Mouse (Mus musculus) leukemia stem cell, adult 10-12 weeks (primary cell): ENCODE data around the gene Itprip. TPM values are rescaled to one million over a fixed set of nuclear protein-coding genes. Genes with fewer than 3 reads are reported as not detected.

ENCODE experiments used
- polyA plus RNA-seq: library from polyadenylated mRNA; stranded (reverse); fragments of >175 nt; gene quantifications from 2 replicates; pipeline ENCODE4 v1.2.3, GENCODE M21; 2012; ENCODE audit warnings: low replicate concordance

Gene Itprip
- polyA plus RNA-seq = 5.2 and 7.5 TPM in 2 replicates

DNA sequence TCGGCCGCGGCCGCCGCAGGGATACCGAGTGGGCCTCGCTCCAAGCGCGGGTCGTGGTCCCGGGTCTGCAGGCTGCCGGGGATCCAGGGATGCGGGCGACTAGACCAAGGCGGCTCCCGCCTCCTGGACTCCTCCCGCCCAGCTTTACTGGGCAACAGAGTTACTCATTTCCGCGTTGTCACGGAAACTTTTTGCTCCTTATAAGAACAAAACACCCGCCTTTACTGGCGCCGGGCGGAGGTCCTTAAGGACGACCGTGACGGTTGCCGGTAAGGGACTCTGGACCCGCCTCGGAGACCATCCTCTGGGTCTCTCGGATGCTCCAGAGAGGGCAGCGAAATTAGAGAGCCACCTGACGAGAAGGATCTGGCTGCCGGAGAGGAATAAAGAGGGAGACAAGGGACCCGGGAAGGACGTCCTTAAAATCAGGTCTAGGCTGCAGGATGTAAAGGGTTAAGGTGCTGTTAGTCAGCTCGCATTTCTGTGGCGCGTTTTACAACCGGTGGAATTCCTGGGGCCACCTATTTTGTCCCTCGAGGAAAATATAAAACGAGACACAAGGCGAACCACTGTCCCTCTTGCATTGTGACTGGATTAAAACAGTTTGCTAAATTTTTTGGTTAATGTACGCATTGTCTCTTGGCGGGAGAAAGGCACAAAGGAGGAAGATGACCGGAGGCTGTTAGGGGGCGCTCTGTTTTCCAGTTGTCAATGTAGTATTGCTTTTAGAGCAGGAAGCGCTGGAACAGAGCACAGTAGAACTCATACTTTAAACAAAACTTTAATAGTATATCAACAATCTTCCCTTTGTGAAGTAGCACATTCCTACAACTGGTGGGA lies at the start of gene Itprip, which contains the start of gene Cfap43:
Gene Itprip, minus strand, starts transcription at position 174 of the 840 bp plus-strand sequence.
Gene Cfap43, minus strand, starts transcription at position 162 of the 840 bp plus-strand sequence.

GRCm38 (mm10) chr19:47937443-47938406 lies 18.6 kb upstream of the Itprip start, which contains the start of gene Cfap58:
TSS of gene Cfap58 (plus strand) at chr19:47937675.

GRCm38 (mm10) chr19:47865353-47865947 lies 53.6 kb downstream of the Itprip start, which contains the start of gene Gsto2:
TSS of gene Gsto2 (plus strand) at chr19:47865534.

DNA sequence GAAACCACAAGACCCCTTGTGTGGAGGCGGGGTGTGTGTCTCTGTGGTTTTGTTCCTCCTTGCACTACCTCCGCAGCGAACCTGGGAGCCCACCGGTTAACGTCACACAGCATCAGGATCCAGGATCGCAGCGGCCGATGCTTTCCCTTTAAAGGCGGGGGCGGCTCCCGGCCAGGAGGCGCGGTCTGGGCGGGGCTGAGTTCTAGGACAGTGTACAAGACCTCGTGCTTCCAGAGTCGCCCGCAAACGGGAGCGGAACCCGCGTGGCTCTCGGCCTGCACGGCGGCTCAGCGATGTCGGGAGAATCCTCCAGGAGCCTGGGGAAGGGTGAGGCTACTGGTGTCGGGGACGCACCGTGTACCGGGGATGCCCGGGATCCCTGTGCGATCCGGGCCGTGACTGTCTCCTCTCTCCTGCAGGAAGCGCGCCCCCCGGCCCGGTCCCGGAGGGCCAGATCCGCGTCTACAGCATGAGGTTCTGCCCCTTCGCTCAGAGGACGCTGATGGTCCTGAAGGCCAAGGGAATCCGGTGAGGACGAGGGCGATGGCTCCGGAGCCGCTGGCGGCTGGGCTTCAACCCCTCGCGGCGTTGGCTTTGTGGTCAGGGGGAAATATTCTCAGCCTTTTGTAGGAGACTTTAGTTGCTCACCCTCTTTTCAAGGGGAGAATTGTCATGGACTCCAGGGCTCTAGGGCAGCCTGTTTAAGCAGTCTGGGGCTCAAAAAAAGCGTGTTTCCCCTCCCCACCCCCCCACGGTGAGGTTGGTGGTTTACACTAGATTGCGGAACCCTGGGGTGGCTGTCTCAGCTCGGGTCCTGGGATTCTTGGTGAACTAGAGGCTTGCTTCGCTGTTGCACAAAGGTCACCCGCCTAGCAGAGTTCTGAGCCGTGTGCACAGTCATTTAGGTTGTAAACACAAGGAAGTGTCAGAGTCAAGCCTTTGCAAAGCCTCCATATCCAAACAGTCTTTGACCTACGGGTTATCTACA lies 64.0 kb downstream of the Itprip start, which contains the start of gene Gsto1:
Gene Gsto1, plus strand, starts transcription at position 175 of the 988 bp plus-strand sequence.

Other genes starting within 250 kb of the Itprip start
- gene Col17a1, start 227.2 kb downstream of the Itprip start, polyA plus RNA-seq = 1.3 and 2.4 TPM in 2 replicates
- 3.3 and 7.7 TPM in 2 replicates for gene Sfr1, start 187.6 kb downstream of the Itprip start, polyA plus RNA-seq
- gene Gsto1, start 64.3 kb downstream of the Itprip start, polyA plus RNA-seq = 51.3 and 157 TPM in 2 replicates
- gene Gsto2, start 53.8 kb downstream of the Itprip start, polyA plus RNA-seq = not detected in 2 replicates
- not detected in 2 replicates for gene Cfap43, start within 50 bp of the Itprip start, polyA plus RNA-seq
- not detected in 2 replicates for gene Cfap58, start 18.4 kb upstream of the Itprip start, polyA plus RNA-seq